Mouse (Mus musculus) C2C12 (cell line): ENCODE results near the gene Scamp2.

Source experiments
- CTCF ChIP-seq: IDR thresholded peaks from one replicate; pipeline ENCODE4 v1.5.1; 2011; ENCODE audit not compliant: control insufficient read depth, insufficient read depth, insufficient read length
- MAX ChIP-seq: IDR thresholded peaks from one replicate; pipeline ENCODE4 v1.6.1; 2011; ENCODE audit warnings: mild to moderate bottlenecking, control low read depth
- MYOD1 ChIP-seq: IDR thresholded peaks from one replicate; pipeline ENCODE4 v1.6.1; 2011; ENCODE audit warnings: low read depth; ENCODE audit not compliant: control insufficient read depth, insufficient read length
- MYOG ChIP-seq: IDR thresholded peaks from one replicate; pipeline ENCODE4 v1.6.1; 2011; ENCODE audit not compliant: control insufficient read depth, insufficient read length; ENCODE audit errors: extremely low read depth
- USF1 ChIP-seq: IDR thresholded peaks from one replicate; pipeline ENCODE4 v1.6.1; 2011; ENCODE audit warnings: low read depth, mild to moderate bottlenecking, control low read depth, moderate library complexity

- TF ChIP-seq CTCF (no peak), MYOG (no peak), MAX (peak; percentile 94), MYOD1 (no peak), USF1 (no peak)
Observed at GRCm38 (mm10) chr9:57521056-57521911, 39.5 kb upstream of the Scamp2 start, which contains the start of gene Cox5a.
